Mouse (Mus musculus): Measurements from ENCODE around the gene Jsrp1.

GRCm38 (mm10) chr10:80824827-80825226 lies 11.5 kb upstream of the Jsrp1 start:
- TF ChIP-seq POLR2A (IDR thresholded peaks at IDR 0.05; ENCODE audit: low read depth, low read length) = no peak
- no peak for TF ChIP-seq CTCF (conservative IDR thresholded peaks at IDR 0.05; ENCODE audit: insufficient read depth, insufficient read length, low read depth, low read length)

All from kidney, adult 2 months (tissue).